9 mouse cellular contexts compared by ENCODE assay signal in the genomic region with DNA sequence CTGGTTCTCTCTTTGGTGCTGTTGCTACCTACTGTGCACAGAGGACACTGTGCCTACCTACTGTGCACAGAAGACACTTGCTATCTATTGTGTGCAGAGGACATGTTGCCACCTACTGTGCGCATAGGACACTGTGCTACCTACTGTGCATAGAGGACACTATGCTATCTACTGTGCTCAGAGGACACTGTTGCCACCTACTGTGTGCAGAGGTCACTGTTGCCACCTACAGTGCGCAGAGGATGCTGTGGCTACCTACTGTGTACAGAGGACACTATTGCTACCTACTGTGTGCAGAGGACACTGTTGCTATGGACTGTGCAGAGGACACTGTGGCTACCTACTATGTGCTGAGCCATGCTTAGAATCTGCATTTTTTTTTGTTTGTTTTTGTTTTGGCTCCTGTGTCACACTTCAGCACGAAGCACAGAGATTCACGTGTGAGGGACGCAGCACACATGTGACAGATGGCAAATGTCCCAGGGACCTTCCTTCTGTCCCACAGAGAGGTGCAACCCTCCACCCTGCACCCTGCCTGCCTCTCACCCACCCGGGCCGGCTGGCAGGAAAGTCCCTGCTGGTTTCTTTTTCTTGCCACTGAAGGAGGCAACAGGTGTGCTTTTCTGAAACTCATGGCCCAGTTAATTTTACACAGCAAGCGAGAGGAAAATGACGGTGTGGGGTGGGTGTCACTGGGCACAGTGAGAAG.
DNase-seq lines count a peak whose midpoint lies in the region; ATAC-seq lines count a peak whose summit lies in the region.
"Had no signal": no experiment of that assay in that cellular context is flagged by ENCODE, and none has a peak within 500 bp of the region (broad histone marks: within the 10 kb centered on the region; RNA-seq: fewer than 3 reads in every experiment).

No protein-coding gene starts in this region.

- DNase-seq in CD4-positive, CD25-positive, alpha-beta regulatory T cell, adult 2 months (ENCODE audit: low read depth, low spot score) = peak; percentile 27
- DNase-seq in spleen, adult 18-20 months = peak; percentile 35 to 51
- no peak for DNase-seq in spleen, postnatal 4 days (ENCODE audit: low spot score in 2 of 2)
- DNase-seq in A20 (ENCODE audit: low read depth, low spot score) = peak; percentile 85
- peak; percentile 9 for DNase-seq in naive thymus-derived CD4-positive, alpha-beta T cell, adult 2 months (ENCODE audit: low read depth)
- no peak for DNase-seq in heart, postnatal 25 days (ENCODE audit: low spot score)
- DNase-seq: cerebellum, adult 11-12 months had no signal

- no peak for ATAC-seq in CD4-positive, CD25-positive, alpha-beta regulatory T cell, adult 4 months
- ATAC-seq in cerebellum, adult (ENCODE audit: insufficient number of reproducible peaks, low FRiP score, low TSS enrichment) = no peak

- intact Hi-C loops in heart, postnatal 25 days (cut with DNase I) = loop anchor here (5.0 kb wide), 1 partner anchor 60 kb away; a partner anchor contains a TSS

Comparison
In these comparisons a context has a peak if more than half of its experiments do, and no peak if none do; other contexts are left out.
1. DNase-seq: peak in CD4-positive, CD25-positive, alpha-beta regulatory T cell, adult 2 months (single experiment), spleen, adult 18-20 months (2 of 2), A20 (single experiment) and naive thymus-derived CD4-positive, alpha-beta T cell, adult 2 months (single experiment); none in spleen, postnatal 4 days (0 of 2) and heart, postnatal 25 days (single experiment).